Mouse (Mus musculus) neural tube, embryonic 11.5 days (tissue): Measurements from ENCODE around the gene CN725425. TPM values are rescaled to one million over a fixed set of nuclear protein-coding genes. Genes with fewer than 3 reads are reported as not detected.

Experiments used
- ATAC-seq: fragments of 200-750 bp; cut with Nextera tagmentation; 2 replicates; pipeline ENCODE4 v1.8.0; 2017; ENCODE audit warnings: moderate number of reproducible peaks, mild to moderate bottlenecking, moderate TSS enrichment, moderate library complexity; ENCODE audit not compliant: insufficient read depth, low FRiP score, low TSS enrichment
- DNase-seq: peaks from one replicate; pipeline ENCODE4 v3.0.0-alpha.2; 2015; ENCODE audit warnings: low spot score
- H3K27ac ChIP-seq: fragments of 300-500 bp; sonication (generic); 2 replicates; pipeline ENCODE4 v1.5.1; 2014; ENCODE audit warnings: low read depth, mild to moderate bottlenecking, low read length
- H3K27me3 ChIP-seq: fragments of 300-500 bp; sonication (generic); 2 replicates; pipeline ENCODE4 v1.6.1; 2014; ENCODE audit warnings: mild to moderate bottlenecking, low read length, mixed read lengths; ENCODE audit not compliant: control insufficient read depth, insufficient read depth
- H3K36me3 ChIP-seq: fragments of 300-500 bp; sonication (generic); 2 replicates; pipeline ENCODE4 v1.6.1; 2014; ENCODE audit warnings: mild to moderate bottlenecking, low read length, moderate library complexity, mixed read lengths; ENCODE audit not compliant: control insufficient read depth, insufficient read depth
- H3K4me1 ChIP-seq: fragments of 300-500 bp; sonication (generic); 2 replicates; pipeline ENCODE4 v1.6.1; 2014; ENCODE audit warnings: low read length, mixed read lengths; ENCODE audit not compliant: control insufficient read depth, insufficient read depth
- H3K4me2 ChIP-seq: fragments of 300-500 bp; sonication (generic); 2 replicates; pipeline ENCODE4 v1.6.1; 2014; ENCODE audit warnings: low read depth, mild to moderate bottlenecking, moderate library complexity
- H3K4me3 ChIP-seq: fragments of 300-500 bp; sonication (generic); 2 replicates; pipeline ENCODE4 v1.5.1; 2014; ENCODE audit warnings: low read depth, low read length
- H3K9ac ChIP-seq: fragments of 300-500 bp; sonication (generic); 2 replicates; pipeline ENCODE4 v1.6.1; 2014; ENCODE audit warnings: mild to moderate bottlenecking, low read length
- H3K9me3 ChIP-seq: fragments of 300-500 bp; sonication (generic); 2 replicates; pipeline ENCODE4 v1.6.1; 2016; ENCODE audit warnings: low read length; ENCODE audit not compliant: control insufficient read depth
- WGBS: fragments of 180-500 bp; shearing (Covaris S2); extraction: QIAGEN DNeasy Blood & Tissue Kit; methylation state at CpG from one replicate; pipeline ENCODE4 v1.1.7; 2014; 5-methylcytosine and 5-hydroxymethylcytosine counted together
- polyA plus RNA-seq: library from polyadenylated mRNA; unstranded; fragments of >200 nt; fragmentation: Nextera tagmentation; extraction: Ambion mirVana; gene quantifications from 2 replicates; pipeline ENCODE4 v1.2.1, GENCODE M21; 2014

Gene CN725425
- not detected in 2 replicates for polyA plus RNA-seq

GRCm38 (mm10) chr15:91199256-91199905 is at the start of gene CN725425:
Gene CN725425 (plus strand): TSS chr15:91199494.
- Histone ChIP-seq H3K4me2 (no peak within 1 kb of the TSS), H3K9me3 (no peaks in the 10 kb centered on the region), H3K27me3 (no peaks in the 10 kb centered on the region), H3K4me1 (no peaks in the 10 kb centered on the region), H3K36me3 (no peaks in the 10 kb centered on the region), H3K4me3 (no peak within 1 kb of the TSS), H3K27ac (no peak within 1 kb of the TSS), H3K9ac (no peak within 1 kb of the TSS)
- ATAC-seq, result no peak
- DNase-seq, result no peak
- 94% methylated on average over 30 of the region's 30 CpGs for WGBS

GRCm38 (mm10) chr15:91152592-91152991 is 46.7 kb upstream of the CN725425 start:
- no peaks in the 10 kb centered on the region for H3K9me3 ChIP-seq
- H3K27ac ChIP-seq, result no peak overlapping the region
- no peak overlapping the region for H3K4me2 ChIP-seq
- no peak for ATAC-seq
- no peak overlapping the region for H3K9ac ChIP-seq
- no peaks in the 10 kb centered on the region for H3K27me3 ChIP-seq
- H3K4me3 ChIP-seq, result no peak overlapping the region
- WGBS, result 71% methylated on average over 1 of the region's 1 CpGs
- no peak for DNase-seq
- no peaks in the 10 kb centered on the region for H3K4me1 ChIP-seq
- H3K36me3 ChIP-seq, result 0 out of 2 replicates have a peak, but pooled peaks cover 6% of the 10 kb centered on the region

GRCm38 (mm10) chr15:91153311-91153710 is 46.0 kb upstream of the CN725425 start:
- H3K27ac ChIP-seq, result no peak overlapping the region
- no peak overlapping the region for H3K4me2 ChIP-seq
- H3K9ac ChIP-seq, result no peak overlapping the region
- WGBS, result 83% methylated on average over 3 of the region's 3 CpGs
- no peak for DNase-seq
- H3K4me1 ChIP-seq, result no peaks in the 10 kb centered on the region
- no peak overlapping the region for H3K4me3 ChIP-seq
- no peak for ATAC-seq
- no peaks in the 10 kb centered on the region for H3K9me3 ChIP-seq
- H3K36me3 ChIP-seq, result 0 out of 2 replicates have a peak, but pooled peaks cover 6% of the 10 kb centered on the region
- no peaks in the 10 kb centered on the region for H3K27me3 ChIP-seq

GRCm38 (mm10) chr15:91161153-91161552 is 38.1 kb upstream of the CN725425 start:
- WGBS, result 91% methylated on average over 5 of the region's 5 CpGs
- no peak for ATAC-seq

GRCm38 (mm10) chr15:91163454-91163853 is 35.8 kb upstream of the CN725425 start:
- 90% methylated on average over 2 of the region's 2 CpGs for WGBS
- Histone ChIP-seq H3K36me3 (no peaks in the 10 kb centered on the region), H3K9me3 (no peaks in the 10 kb centered on the region), H3K27ac (no peak overlapping the region), H3K9ac (no peak overlapping the region), H3K4me1 (no peaks in the 10 kb centered on the region), H3K4me2 (no peak overlapping the region), H3K27me3 (no peaks in the 10 kb centered on the region), H3K4me3 (no peak overlapping the region)
- DNase-seq, result no peak
- no peak for ATAC-seq

More at GRCm38 (mm10) chr15:91161153-91161552, 38.1 kb upstream of the CN725425 start:
- Histone ChIP-seq H3K4me1 (no peaks in the 10 kb centered on the region), H3K4me2 (no peak overlapping the region), H3K9me3 (no peaks in the 10 kb centered on the region), H3K36me3 (no peaks in the 10 kb centered on the region), H3K27ac (no peak overlapping the region), H3K27me3 (no peaks in the 10 kb centered on the region), H3K9ac (no peak overlapping the region), H3K4me3 (no peak overlapping the region)
- no peak for DNase-seq

- ATAC-seq (peak; percentile 38; the same call in 1 of the 2 replicates), DNase-seq (peak; percentile 41)
- 15% methylated on average over 5 of the region's 5 CpGs for WGBS
- no peak overlapping the region for H3K4me2 ChIP-seq
- no peak overlapping the region for H3K9ac ChIP-seq
- H3K4me3 ChIP-seq, result no peak overlapping the region
- no peaks in the 10 kb centered on the region for H3K36me3 ChIP-seq
- no peaks in the 10 kb centered on the region for H3K27me3 ChIP-seq
- H3K9me3 ChIP-seq, result no peaks in the 10 kb centered on the region
- no peaks in the 10 kb centered on the region for H3K4me1 ChIP-seq
- H3K27ac ChIP-seq, result no peak overlapping the region
Measured at GRCm38 (mm10) chr15:91165021-91165420, 34.3 kb upstream of the CN725425 start.

GRCm38 (mm10) chr15:91167850-91168562 is 31.3 kb upstream of the CN725425 start:
- ATAC-seq, result no peak
- WGBS, result 92% methylated on average over 13 of the region's 13 CpGs
- H3K4me3 ChIP-seq, result no peak overlapping the region
- DNase-seq, result no peak
- H3K36me3 ChIP-seq, result no peaks in the 10 kb centered on the region
- no peak overlapping the region for H3K4me2 ChIP-seq
- H3K4me1 ChIP-seq, result no peaks in the 10 kb centered on the region
- H3K27ac ChIP-seq, result no peak overlapping the region
- H3K9ac ChIP-seq, result no peak overlapping the region
- H3K27me3 ChIP-seq, result no peaks in the 10 kb centered on the region
- no peaks in the 10 kb centered on the region for H3K9me3 ChIP-seq

GRCm38 (mm10) chr15:91170602-91171328 is 28.5 kb upstream of the CN725425 start:
- ATAC-seq, result no peak

More at GRCm38 (mm10) chr15:91170602-91171328, 28.5 kb upstream of the CN725425 start:
- 83% methylated on average over 9 of the region's 9 CpGs for WGBS
- no peak for DNase-seq
- no peak overlapping the region for H3K4me3 ChIP-seq
- H3K4me2 ChIP-seq, result no peak overlapping the region
- H3K9me3 ChIP-seq, result no peaks in the 10 kb centered on the region
- no peak overlapping the region for H3K27ac ChIP-seq
- no peaks in the 10 kb centered on the region for H3K27me3 ChIP-seq
- no peaks in the 10 kb centered on the region for H3K36me3 ChIP-seq
- no peaks in the 10 kb centered on the region for H3K4me1 ChIP-seq
- no peak overlapping the region for H3K9ac ChIP-seq
